Mouse (Mus musculus) forebrain, embryonic 12.5 days (tissue): ENCODE measurements around the gene Wfdc15b. TPM values are rescaled to one million over a fixed set of nuclear protein-coding genes. Genes with fewer than 3 reads are reported as not detected.
"Not testable (repeated sequence)": the region's sequence is repeated elsewhere in the genome, so short reads cannot be mapped to it uniquely, and the experiment has no call there.

Source experiments
- ATAC-seq: fragments of 200-750 bp; cut with Nextera tagmentation; 2 replicates; pipeline ENCODE4 v1.8.0; 2017; ENCODE audit warnings: moderate TSS enrichment; ENCODE audit not compliant: low FRiP score
- H3K27ac ChIP-seq: fragments of 300-500 bp; sonication (generic); 2 replicates; pipeline ENCODE4 v1.5.1; 2016; ENCODE audit warnings: mild to moderate bottlenecking
- H3K27me3 ChIP-seq: fragments of 300-500 bp; sonication (generic); 2 replicates; pipeline ENCODE4 v1.6.1; 2016; ENCODE audit warnings: mild to moderate bottlenecking
- H3K36me3 ChIP-seq: fragments of 300-500 bp; sonication (generic); replicated peaks from 2 replicates; pipeline ENCODE4 v1.6.1; 2016; ENCODE audit warnings: mild to moderate bottlenecking
- H3K4me1 ChIP-seq: fragments of 300-500 bp; sonication (generic); 2 replicates; pipeline ENCODE4 v1.6.1; 2016
- H3K4me2 ChIP-seq: fragments of 300-500 bp; sonication (generic); 2 replicates; pipeline ENCODE4 v1.6.1; 2016; ENCODE audit warnings: mild to moderate bottlenecking, moderate library complexity
- H3K4me3 ChIP-seq: fragments of 300-500 bp; sonication (generic); replicated peaks from 2 replicates; pipeline ENCODE4 v1.5.1; 2016; ENCODE audit warnings: mild to moderate bottlenecking
- H3K9ac ChIP-seq: fragments of 300-500 bp; sonication (generic); 2 replicates; pipeline ENCODE4 v1.6.1; 2016; ENCODE audit warnings: mild to moderate bottlenecking
- H3K9me3 ChIP-seq: fragments of 300-500 bp; sonication (generic); 2 replicates; pipeline ENCODE4 v1.6.1; 2016
- WGBS: fragments of 180-500 bp; shearing (Covaris S2); methylation state at CpG from one replicate; pipeline ENCODE4 v1.1.7; 2016; 5-methylcytosine and 5-hydroxymethylcytosine counted together
- polyA plus RNA-seq: library from polyadenylated mRNA; unstranded; fragments of >200 nt; fragmentation: Nextera tagmentation; extraction: Ambion mirVana; gene quantifications from 2 replicates; pipeline ENCODE4 v1.2.1, GENCODE M21; 2016

The Wfdc15b gene
- not detected in 2 replicates for polyA plus RNA-seq

GRCm38 (mm10) chr2:164221522-164221921 is at the start of gene Wfdc15b:
Wfdc15b (minus strand) TSS chr2:164221660.
- no peak within 1 kb of the TSS for H3K4me3 ChIP-seq
- WGBS = 89% methylated on average over 11 of the region's 11 CpGs
- no peaks in the 10 kb centered on the region for H3K4me1 ChIP-seq
- no peak for ATAC-seq
- no peak within 1 kb of the TSS for H3K4me2 ChIP-seq
- H3K27me3 ChIP-seq = no peaks in the 10 kb centered on the region
- no peak within 1 kb of the TSS for H3K27ac ChIP-seq
- no peak within 1 kb of the TSS for H3K9ac ChIP-seq
- no peaks in the 10 kb centered on the region for H3K9me3 ChIP-seq
- H3K36me3 ChIP-seq = no peaks in the 10 kb centered on the region

GRCm38 (mm10) chr2:164256540-164256939 is 35.1 kb upstream of the Wfdc15b start, which contains the start of gene Svs3b:
Svs3b (minus strand) TSS chr2:164256640.
- H3K27me3 ChIP-seq, H3K4me2 ChIP-seq, H3K9ac ChIP-seq, H3K9me3 ChIP-seq, H3K27ac ChIP-seq, H3K4me3 ChIP-seq, ATAC-seq, H3K36me3 ChIP-seq, H3K4me1 ChIP-seq: not testable (repeated sequence)
- 94% methylated on average over 1 of the region's 1 CpGs for WGBS

GRCm38 (mm10) chr2:164238366-164238765 is 16.9 kb upstream of the Wfdc15b start, which contains the start of gene Svs2:
Svs2 (minus strand) TSS chr2:164238466.
- no peak within 1 kb of the TSS for H3K27ac ChIP-seq
- no peak within 1 kb of the TSS for H3K9ac ChIP-seq
- ATAC-seq = no peak
- H3K36me3 ChIP-seq = no peaks in the 10 kb centered on the region
- H3K4me3 ChIP-seq = no peak within 1 kb of the TSS
- H3K9me3 ChIP-seq = no peaks in the 10 kb centered on the region
- no peaks in the 10 kb centered on the region for H3K4me1 ChIP-seq
- H3K4me2 ChIP-seq = no peak within 1 kb of the TSS
- WGBS = 88% methylated on average over 3 of the region's 3 CpGs
- H3K27me3 ChIP-seq = no peaks in the 10 kb centered on the region

GRCm38 (mm10) chr2:164232671-164233070 is 11.2 kb upstream of the Wfdc15b start:
- H3K36me3 ChIP-seq = no peaks in the 10 kb centered on the region
- 88% methylated on average over 8 of the region's 8 CpGs for WGBS

GRCm38 (mm10) chr2:164228361-164229070 is 7.1 kb upstream of the Wfdc15b start:
- Histone ChIP-seq H3K4me2 (no peak overlapping the region), H3K9me3 (no peaks in the 10 kb centered on the region), H3K36me3 (no peaks in the 10 kb centered on the region), H3K9ac (no peak overlapping the region), H3K27me3 (no peaks in the 10 kb centered on the region), H3K4me3 (no peak overlapping the region), H3K27ac (no peak overlapping the region), H3K4me1 (no peaks in the 10 kb centered on the region)
- ATAC-seq = no peak
- 90% methylated on average over 8 of the region's 8 CpGs for WGBS

More at GRCm38 (mm10) chr2:164232671-164233070, 11.2 kb upstream of the Wfdc15b start:
- Histone ChIP-seq H3K9me3 (no peaks in the 10 kb centered on the region), H3K27ac (no peak overlapping the region), H3K4me3 (no peak overlapping the region), H3K9ac (no peak overlapping the region), H3K4me1 (no peaks in the 10 kb centered on the region), H3K27me3 (no peaks in the 10 kb centered on the region), H3K4me2 (no peak overlapping the region)
- ATAC-seq = no peak

- 85% methylated on average over 9 of the region's 9 CpGs for WGBS
- Histone ChIP-seq H3K9me3 (no peaks in the 10 kb centered on the region), H3K27ac (no peak overlapping the region), H3K36me3 (no peaks in the 10 kb centered on the region), H3K4me1 (no peaks in the 10 kb centered on the region), H3K4me2 (no peak overlapping the region), H3K4me3 (no peak overlapping the region), H3K9ac (no peak overlapping the region), H3K27me3 (no peaks in the 10 kb centered on the region)
- no peak for ATAC-seq
These were observed 2.2 kb downstream of the Wfdc15b start for GRCm38 (mm10) chr2:164219295-164219694.

GRCm38 (mm10) chr2:164212711-164213110 is 8.7 kb downstream of the Wfdc15b start:
- H3K4me3 ChIP-seq = no peak overlapping the region
- 87% methylated on average over 5 of the region's 5 CpGs for WGBS

GRCm38 (mm10) chr2:164210892-164211291 is 10.6 kb downstream of the Wfdc15b start:
- WGBS = 83% methylated on average over 4 of the region's 4 CpGs
- no peak for ATAC-seq

More at GRCm38 (mm10) chr2:164212711-164213110, 8.7 kb downstream of the Wfdc15b start:
- Histone ChIP-seq H3K9me3 (no peaks in the 10 kb centered on the region), H3K27ac (no peak overlapping the region), H3K4me2 (no peak overlapping the region), H3K9ac (no peak overlapping the region), H3K27me3 (no peaks in the 10 kb centered on the region), H3K36me3 (no peaks in the 10 kb centered on the region), H3K4me1 (no peaks in the 10 kb centered on the region)
- no peak for ATAC-seq

GRCm38 (mm10) chr2:164206676-164207075 is 14.8 kb downstream of the Wfdc15b start:
- no peaks in the 10 kb centered on the region for H3K9me3 ChIP-seq
- H3K4me1 ChIP-seq = no peaks in the 10 kb centered on the region
- no peaks in the 10 kb centered on the region for H3K36me3 ChIP-seq
- WGBS = 86% methylated on average over 4 of the region's 4 CpGs
- no peak overlapping the region for H3K4me2 ChIP-seq
- no peak overlapping the region for H3K4me3 ChIP-seq
- no peaks in the 10 kb centered on the region for H3K27me3 ChIP-seq
- no peak for ATAC-seq
- no peak overlapping the region for H3K27ac ChIP-seq
- H3K9ac ChIP-seq = no peak overlapping the region

More at GRCm38 (mm10) chr2:164210892-164211291, 10.6 kb downstream of the Wfdc15b start:
- H3K4me2 ChIP-seq = no peak overlapping the region
- no peaks in the 10 kb centered on the region for H3K36me3 ChIP-seq
- H3K4me3 ChIP-seq = no peak overlapping the region
- no peak overlapping the region for H3K9ac ChIP-seq
- H3K27ac ChIP-seq = no peak overlapping the region
- H3K27me3 ChIP-seq = no peaks in the 10 kb centered on the region
- no peaks in the 10 kb centered on the region for H3K4me1 ChIP-seq
- no peaks in the 10 kb centered on the region for H3K9me3 ChIP-seq

- WGBS = 90% methylated on average over 10 of the region's 10 CpGs
- not testable (repeated sequence) for H3K9ac ChIP-seq, H3K36me3 ChIP-seq, H3K4me2 ChIP-seq, H3K27ac ChIP-seq, H3K4me3 ChIP-seq, H3K4me1 ChIP-seq, H3K9me3 ChIP-seq, H3K27me3 ChIP-seq, ATAC-seq
These were observed 15.4 kb downstream of the Wfdc15b start for GRCm38 (mm10) chr2:164206011-164206410.

GRCm38 (mm10) chr2:164199626-164200327 is 21.7 kb downstream of the Wfdc15b start, which contains the start of gene Wfdc15a:
Wfdc15a (minus strand) TSS chr2:164200130.
- no peak for ATAC-seq
- no peak within 1 kb of the TSS for H3K9ac ChIP-seq
- WGBS = 83% methylated on average over 20 of the region's 20 CpGs

GRCm38 (mm10) chr2:164196700-164196990 is 24.8 kb downstream of the Wfdc15b start:
- ATAC-seq = no peak
- 85% methylated on average over 5 of the region's 5 CpGs for WGBS

More at GRCm38 (mm10) chr2:164199626-164200327, 21.7 kb downstream of the Wfdc15b start, which contains the start of gene Wfdc15a:
- Histone ChIP-seq H3K9me3 (no peaks in the 10 kb centered on the region), H3K4me3 (no peak within 1 kb of the TSS), H3K27me3 (no peaks in the 10 kb centered on the region), H3K27ac (no peak within 1 kb of the TSS), H3K36me3 (no peaks in the 10 kb centered on the region), H3K4me2 (no peak within 1 kb of the TSS), H3K4me1 (no peaks in the 10 kb centered on the region)

More at GRCm38 (mm10) chr2:164196700-164196990, 24.8 kb downstream of the Wfdc15b start:
- Histone ChIP-seq H3K9ac (no peak overlapping the region), H3K4me3 (no peak overlapping the region), H3K27ac (no peak overlapping the region), H3K36me3 (no peaks in the 10 kb centered on the region), H3K27me3 (no peaks in the 10 kb centered on the region), H3K9me3 (no peaks in the 10 kb centered on the region), H3K4me2 (no peak overlapping the region), H3K4me1 (no peaks in the 10 kb centered on the region)
